8 mouse cellular contexts compared by ENCODE assay signal in genomic region chr2:84827283-84827920, GRCm38 (mm10). TPM values are rescaled to one million over a fixed set of nuclear protein-coding genes. Genes with fewer than 3 reads are reported as not detected.
A peak's percentile ranks its signal among the peaks of the same experiment; 100 is the strongest.
DNase-seq lines count a peak whose midpoint lies in the region; ATAC-seq and TF ChIP-seq lines count a peak whose summit lies in the region.

No protein-coding gene starts in this region.

- no peak for TF ChIP-seq POLR2A in bone marrow macrophage, adult 2 months (IDR thresholded peaks at IDR 0.05; ENCODE audit: borderline replicate concordance, low read depth, low read length)
- TF ChIP-seq POLR2A in kidney, adult 2 months (IDR thresholded peaks at IDR 0.05; ENCODE audit: low read depth, low read length) = no peak

- peak overlapping the region; percentile 12; the same call in 1 of the 2 replicates for H3K27ac ChIP-seq in lung, embryonic 16.5 days (ENCODE audit: low read length)
- H3K27ac ChIP-seq in bone marrow macrophage, adult 2 months (ENCODE audit: insufficient read depth, low read depth, low read length) = peak overlapping the region; percentile 24
- no peak overlapping the region for H3K27ac ChIP-seq in forebrain, embryonic 13.5 days
- peak overlapping the region; percentile 19 for H3K27ac ChIP-seq in kidney, adult 2 months (ENCODE audit: insufficient read depth, low read depth, low read length)
- H3K27ac ChIP-seq in midbrain, embryonic 11.5 days (ENCODE audit: low read depth, low read length) = no peak overlapping the region

- under 1% methylated on average over 29 of the region's 29 CpGs for WGBS in lung, embryonic 16.5 days
- under 1% methylated on average over 29 of the region's 29 CpGs for WGBS in forebrain, embryonic 13.5 days
- under 1% methylated on average over 29 of the region's 29 CpGs for WGBS in kidney, adult 2 months
- under 1% methylated on average over 29 of the region's 29 CpGs for WGBS in midbrain, embryonic 11.5 days

- H3K36me3 ChIP-seq in lung, embryonic 16.5 days (ENCODE audit: control insufficient read depth, insufficient read depth, low read length) = peaks cover 2% of the 10 kb centered on the region; the same call in 1 of the 2 replicates
- H3K36me3 ChIP-seq in forebrain, embryonic 13.5 days (ENCODE audit: poor library complexity, severe bottlenecking) = peaks cover 13% of the 10 kb centered on the region
- H3K36me3 ChIP-seq in kidney, adult 2 months (ENCODE audit: control insufficient read depth, insufficient read depth, low read length) = no peaks in the 10 kb centered on the region
- no peaks in the 10 kb centered on the region for H3K36me3 ChIP-seq in midbrain, embryonic 11.5 days (ENCODE audit: control insufficient read depth, insufficient read depth, low read length)

- H3K27me3 ChIP-seq in lung, embryonic 16.5 days (ENCODE audit: control insufficient read depth, insufficient read depth, low read depth, low read length) = peaks cover 5% of the 10 kb centered on the region; the same call in 1 of the 2 replicates
- H3K27me3 ChIP-seq in forebrain, embryonic 13.5 days = no peaks in the 10 kb centered on the region
- no peaks in the 10 kb centered on the region for H3K27me3 ChIP-seq in kidney, adult 2 months (replicated peaks; ENCODE audit: control insufficient read depth, insufficient read depth, low read length)
- H3K27me3 ChIP-seq in midbrain, embryonic 11.5 days (ENCODE audit: control insufficient read depth, insufficient read depth, low read length) = no peaks in the 10 kb centered on the region

- no peak for TF ChIP-seq CTCF in bone marrow macrophage, adult 2 months (IDR thresholded peaks at IDR 0.05; ENCODE audit: low read depth, low read length)
- TF ChIP-seq CTCF in kidney, adult 2 months (conservative IDR thresholded peaks at IDR 0.05; ENCODE audit: insufficient read depth, insufficient read length, low read depth, low read length) = no peak

- H3K4me1 ChIP-seq in lung, embryonic 16.5 days (replicated peaks; ENCODE audit: control insufficient read depth, insufficient read depth, low read length) = peaks cover 16% of the 10 kb centered on the region
- peaks cover 8% of the 10 kb centered on the region for H3K4me1 ChIP-seq in bone marrow macrophage, adult 2 months (ENCODE audit: control insufficient read depth, insufficient read depth, low read length)
- peaks cover 15% of the 10 kb centered on the region for H3K4me1 ChIP-seq in forebrain, embryonic 13.5 days
- peaks cover 2% of the 10 kb centered on the region; the same call in 1 of the 2 replicates for H3K4me1 ChIP-seq in kidney, adult 2 months (ENCODE audit: control insufficient read depth, insufficient read depth, low read length)
- peaks cover 4% of the 10 kb centered on the region; the same call in 1 of the 2 replicates for H3K4me1 ChIP-seq in midbrain, embryonic 11.5 days (ENCODE audit: control insufficient read depth, insufficient read depth, low read length)

- no peak for DNase-seq in lung, postnatal 14 days
- peak; percentile 51 for DNase-seq in kidney, adult 2 months
- DNase-seq in midbrain, embryonic 11.5 days (ENCODE audit: low spot score, missing footprints) = no peak
- no peak for DNase-seq in gastrocnemius, postnatal 4 days (ENCODE audit: low spot score in 2 of 2)
- no peak for DNase-seq in thymus, postnatal 10 days (ENCODE audit: low spot score in 2 of 2)

- ATAC-seq in lung, embryonic 16.5 days (ENCODE audit: low read depth) = peak; percentile 4; the same call in 1 of the 2 replicates
- peak; percentile 20 for ATAC-seq in forebrain, embryonic 13.5 days
- ATAC-seq in midbrain, embryonic 11.5 days (ENCODE audit: low FRiP score) = no peak; the same call in none of the 2 replicates

- peak overlapping the region; percentile 71 for H3K9ac ChIP-seq in lung, embryonic 16.5 days (ENCODE audit: low read length)
- H3K9ac ChIP-seq in forebrain, embryonic 13.5 days = peak overlapping the region; percentile 78
- peak overlapping the region; percentile 68 for H3K9ac ChIP-seq in midbrain, embryonic 11.5 days (ENCODE audit: low read length)

- H3K4me2 ChIP-seq in lung, embryonic 16.5 days (ENCODE audit: low read depth, low read length) = peak overlapping the region; percentile 97
- peak overlapping the region; percentile 100 for H3K4me2 ChIP-seq in forebrain, embryonic 13.5 days
- H3K4me2 ChIP-seq in midbrain, embryonic 11.5 days = peak overlapping the region; percentile 82

- peak overlapping the region; percentile 85 for H3K4me3 ChIP-seq in lung, embryonic 16.5 days (ENCODE audit: low read length)
- peak overlapping the region; percentile 84 for H3K4me3 ChIP-seq in bone marrow macrophage, adult 2 months (ENCODE audit: insufficient read depth, low read length)
- H3K4me3 ChIP-seq in forebrain, embryonic 13.5 days = peak overlapping the region; percentile 85
- H3K4me3 ChIP-seq in kidney, adult 2 months (ENCODE audit: insufficient read depth, low read depth, low read length) = peak overlapping the region; percentile 78
- peak overlapping the region; percentile 70 for H3K4me3 ChIP-seq in midbrain, embryonic 11.5 days (ENCODE audit: low read depth, low read length)

- H3K9me3 ChIP-seq in lung, embryonic 16.5 days (ENCODE audit: control insufficient read depth, low read length) = no peaks in the 10 kb centered on the region
- H3K9me3 ChIP-seq in forebrain, embryonic 13.5 days (replicated peaks) = no peaks in the 10 kb centered on the region
- no peaks in the 10 kb centered on the region for H3K9me3 ChIP-seq in midbrain, embryonic 11.5 days (ENCODE audit: control insufficient read depth, low read length)

RNA-seq across cellular contexts. Expression of gene Timm10, which starts 0.6 kb away (rescaled TPM):
- 36.9 and 39.3 TPM in 2 replicates for polyA plus RNA-seq in lung, embryonic 16.5 days (2015; fragmentation: Nextera tagmentation; extraction: Ambion mirVana)
- polyA plus RNA-seq in bone marrow macrophage, adult 2 months (2012; ENCODE audit: insufficient read depth, insufficient read length, missing spikeins) = 20.7 TPM in 2 replicates
- 58.0 and 62.5 TPM in 2 replicates for polyA plus RNA-seq in forebrain, embryonic 13.5 days (2015; fragmentation: Nextera tagmentation; extraction: Ambion mirVana)
- polyA plus RNA-seq in kidney, adult 2 months (2012; rRNA removed) = 62.2 and 90.3 TPM in 2 replicates
- 38.1 and 43.1 TPM in 2 replicates for polyA plus RNA-seq in midbrain, embryonic 11.5 days (2014; fragmentation: Nextera tagmentation; extraction: Ambion mirVana)
- 10 to 100 TPM; 48.9 to 51.4 TPM for total RNA-seq in gastrocnemius, postnatal 4 days (2021)

RNA-seq across cellular contexts. Expression of gene Smtnl1, which starts 5.0 kb away (rescaled TPM):
- 0.70 and 0.77 TPM in 2 replicates for polyA plus RNA-seq in lung, embryonic 16.5 days (2015; fragmentation: Nextera tagmentation; extraction: Ambion mirVana)
- polyA plus RNA-seq in bone marrow macrophage, adult 2 months (2012; ENCODE audit: insufficient read depth, insufficient read length, missing spikeins) = not detected in 2 replicates
- polyA plus RNA-seq in forebrain, embryonic 13.5 days (2015; fragmentation: Nextera tagmentation; extraction: Ambion mirVana) = 0.09 TPM in 1 of 2 replicates, not detected in the other
- polyA plus RNA-seq in kidney, adult 2 months (2012; rRNA removed) = 2.6 TPM in 1 of 2 replicates, not detected in the other
- polyA plus RNA-seq in midbrain, embryonic 11.5 days (2014; fragmentation: Nextera tagmentation; extraction: Ambion mirVana) = 0.15 TPM in 1 of 2 replicates, not detected in the other
- 10 to 100 TPM; 57.0 to 70.9 TPM for total RNA-seq in gastrocnemius, postnatal 4 days (2021)

RNA-seq across cellular contexts. Expression of gene Slc43a1, which starts 11.2 kb away (rescaled TPM):
- 16.5 and 20.4 TPM in 2 replicates for polyA plus RNA-seq in lung, embryonic 16.5 days (2015; fragmentation: Nextera tagmentation; extraction: Ambion mirVana)
- polyA plus RNA-seq in bone marrow macrophage, adult 2 months (2012; ENCODE audit: insufficient read depth, insufficient read length, missing spikeins) = not detected in 2 replicates
- 5.4 and 7.5 TPM in 2 replicates for polyA plus RNA-seq in forebrain, embryonic 13.5 days (2015; fragmentation: Nextera tagmentation; extraction: Ambion mirVana)
- polyA plus RNA-seq in kidney, adult 2 months (2012; rRNA removed) = 3.6 and 4.3 TPM in 2 replicates
- polyA plus RNA-seq in midbrain, embryonic 11.5 days (2014; fragmentation: Nextera tagmentation; extraction: Ambion mirVana) = 16.3 and 18.6 TPM in 2 replicates
- 1 to 10 TPM; 5.6 to 7.8 TPM for total RNA-seq in gastrocnemius, postnatal 4 days (2021)

RNA-seq across cellular contexts. Expression of gene Ube2l6, which starts 28.8 kb away (rescaled TPM):
- 76.0 and 82.9 TPM in 2 replicates for polyA plus RNA-seq in lung, embryonic 16.5 days (2015; fragmentation: Nextera tagmentation; extraction: Ambion mirVana)
- 107 and 110 TPM in 2 replicates for polyA plus RNA-seq in bone marrow macrophage, adult 2 months (2012; ENCODE audit: insufficient read depth, insufficient read length, missing spikeins)
- polyA plus RNA-seq in forebrain, embryonic 13.5 days (2015; fragmentation: Nextera tagmentation; extraction: Ambion mirVana) = 19.1 and 21.1 TPM in 2 replicates
- 18.1 and 24.1 TPM in 2 replicates for polyA plus RNA-seq in kidney, adult 2 months (2012; rRNA removed)
- polyA plus RNA-seq in midbrain, embryonic 11.5 days (2014; fragmentation: Nextera tagmentation; extraction: Ambion mirVana) = 39.4 and 39.5 TPM in 2 replicates
- 10 to 100 TPM; 10.7 to 11.4 TPM for total RNA-seq in gastrocnemius, postnatal 4 days (2021)

RNA-seq across cellular contexts. Expression of gene Serping1, which starts 52.2 kb away (rescaled TPM):
- 143 and 153 TPM in 2 replicates for polyA plus RNA-seq in lung, embryonic 16.5 days (2015; fragmentation: Nextera tagmentation; extraction: Ambion mirVana)
- 0.83 TPM in 1 of 2 replicates, not detected in the other for polyA plus RNA-seq in bone marrow macrophage, adult 2 months (2012; ENCODE audit: insufficient read depth, insufficient read length, missing spikeins)
- polyA plus RNA-seq in forebrain, embryonic 13.5 days (2015; fragmentation: Nextera tagmentation; extraction: Ambion mirVana) = 22.3 and 25.6 TPM in 2 replicates
- polyA plus RNA-seq in kidney, adult 2 months (2012; rRNA removed) = 232 and 288 TPM in 2 replicates
- polyA plus RNA-seq in midbrain, embryonic 11.5 days (2014; fragmentation: Nextera tagmentation; extraction: Ambion mirVana) = 37.0 and 39.2 TPM in 2 replicates
- 10 to 100 TPM; 67.9 to 78.7 TPM for total RNA-seq in gastrocnemius, postnatal 4 days (2021)

Comparison
In these comparisons a context has a peak if more than half of its experiments do, and no peak if none do; other contexts are left out.
1. H3K27ac ChIP-seq: peak in lung, embryonic 16.5 days (single experiment), bone marrow macrophage, adult 2 months (single experiment) and kidney, adult 2 months (single experiment); none in forebrain, embryonic 13.5 days (single experiment) and midbrain, embryonic 11.5 days (single experiment).
2. Peak in every context shown above with its lines, with median percentiles within 50 percentile points of each other: H3K4me2 ChIP-seq, H3K4me3 ChIP-seq and H3K9ac ChIP-seq.